Mouse (Mus musculus) Muller cell, postnatal 12 days (primary cell): ENCODE measurements around the gene Agap1.
A peak's percentile ranks its signal among the peaks of the same experiment; 100 is the strongest.
"Not testable (repeated sequence)": the region's sequence is repeated elsewhere in the genome, so short reads cannot be mapped to it uniquely, and the experiment has no call there.

ENCODE experiments used
- DNase-seq: peaks from one replicate; pipeline ENCODE4 v3.0.0-alpha.2; 2015; ENCODE audit errors: inconsistent ontology term

Agap1 gene

DNA sequence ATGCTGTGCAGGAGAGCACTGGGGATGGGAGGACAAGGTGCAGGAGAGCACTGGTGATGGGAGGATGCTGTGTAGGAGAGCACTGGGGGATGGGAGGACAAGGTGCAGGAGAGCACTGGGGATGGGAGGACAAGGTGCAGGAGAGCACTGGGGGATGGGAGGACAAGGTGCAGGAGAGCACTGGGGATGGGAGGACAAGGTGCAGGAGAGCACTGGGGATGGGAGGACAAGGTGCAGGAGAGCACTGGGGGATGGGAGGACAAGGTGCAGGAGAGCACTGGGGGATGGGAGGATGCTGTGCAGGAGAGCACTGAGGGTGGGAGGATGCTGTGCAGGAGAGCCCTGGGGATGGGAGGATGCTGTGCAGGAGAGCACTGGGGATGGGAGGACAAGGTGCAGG lies 47.3 kb downstream of the Agap1 start:
- DNase-seq: not testable (repeated sequence)

DNA sequence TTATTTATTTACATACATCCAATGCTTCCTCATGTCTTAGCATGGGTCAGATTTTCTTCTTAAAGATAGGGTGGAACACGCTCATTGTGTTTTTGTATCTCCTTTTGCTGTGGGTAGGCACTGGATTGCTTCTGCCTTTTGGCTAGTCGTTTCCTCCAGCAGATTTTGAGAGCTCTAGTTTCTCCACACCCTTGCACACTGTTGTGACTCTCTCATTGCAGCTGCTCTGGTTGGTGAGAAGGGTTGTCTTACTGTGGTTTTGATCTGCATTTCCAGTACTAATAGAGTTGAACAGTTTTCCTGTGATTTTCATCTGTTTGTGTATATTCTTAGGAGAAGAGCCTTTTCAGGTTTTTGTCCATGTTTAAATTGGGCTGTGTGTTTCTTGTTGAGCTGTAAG lies 54.6 kb downstream of the Agap1 start:
- DNase-seq: no peak

DNA sequence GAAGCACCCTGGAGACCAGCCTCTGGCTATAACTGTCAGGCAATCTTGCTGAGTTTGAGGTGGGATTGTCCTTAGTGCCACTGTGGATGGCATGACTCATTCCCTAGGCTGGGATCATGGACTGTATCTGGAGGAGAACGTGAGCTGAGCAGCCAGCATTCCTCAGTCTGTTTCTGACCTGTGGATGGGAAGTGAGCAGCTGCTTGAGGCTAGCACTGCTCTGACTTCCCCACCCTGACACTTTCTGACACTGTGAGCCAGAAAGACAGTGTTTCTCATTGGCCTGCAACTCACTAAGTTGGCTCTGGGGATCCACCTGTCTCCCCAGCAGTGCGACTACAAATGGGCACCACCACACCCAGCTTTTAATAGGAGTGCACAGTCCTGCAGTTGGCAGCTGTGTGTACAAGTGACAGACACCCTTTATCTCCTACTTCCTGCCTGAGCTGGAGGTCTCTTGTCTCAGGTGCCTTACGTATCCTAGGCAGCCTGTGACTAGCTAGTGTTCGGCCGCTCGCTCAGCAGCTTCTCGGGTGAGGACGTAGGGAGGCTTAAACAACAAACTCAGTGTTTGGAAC lies 55.2 kb downstream of the Agap1 start:
- peak; percentile 36 for DNase-seq

DNA sequence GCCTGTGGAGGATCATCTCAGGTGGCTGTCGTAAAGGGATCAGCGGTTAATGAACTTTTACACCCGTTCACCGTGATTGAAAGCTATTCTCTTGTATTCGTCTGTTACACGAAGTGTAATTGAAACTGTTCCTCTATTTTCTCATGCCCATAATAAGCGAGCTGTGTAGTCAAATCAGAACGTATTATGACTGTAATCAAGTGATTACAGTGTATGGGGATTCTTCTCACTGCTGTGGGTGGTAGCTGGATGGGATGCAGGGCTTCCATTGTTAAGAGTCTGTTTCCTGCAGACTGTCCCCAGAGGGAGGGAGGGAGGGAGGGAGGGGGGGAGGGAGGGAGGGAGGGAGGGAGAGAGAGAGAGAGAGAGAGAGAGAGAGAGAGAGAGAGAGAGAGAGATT lies 56.1 kb downstream of the Agap1 start:
- no peak for DNase-seq

DNA sequence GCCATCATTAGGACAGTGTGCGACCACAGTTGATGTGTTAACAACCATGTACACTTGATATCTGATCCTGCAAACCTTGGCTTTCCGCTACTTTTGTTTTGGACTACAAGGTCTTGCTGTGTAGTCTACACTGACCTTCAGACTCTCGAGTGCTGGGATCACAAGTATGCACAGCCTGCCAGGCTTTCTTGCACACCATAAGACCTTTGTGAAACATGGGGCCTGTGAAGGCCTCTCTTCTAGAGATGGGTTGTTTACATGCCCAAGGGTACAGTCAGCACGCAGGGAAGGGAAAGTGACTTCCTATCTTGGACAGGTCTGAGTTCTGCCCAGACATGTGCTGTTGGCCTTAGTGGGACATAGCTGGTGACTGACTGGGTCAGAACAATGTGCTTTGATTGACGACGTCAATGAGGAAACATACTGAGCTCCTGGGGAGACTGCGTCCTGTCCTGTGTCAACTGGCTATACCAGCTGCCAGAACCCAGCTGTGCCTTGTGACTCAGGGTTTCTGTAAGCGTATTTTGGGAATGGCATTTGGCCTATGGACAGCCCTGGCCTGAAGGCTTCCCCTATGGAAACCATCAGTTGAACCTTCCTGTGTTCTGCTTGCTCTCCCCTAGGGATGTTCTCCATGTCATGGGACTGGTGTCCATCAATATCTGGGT lies 59.1 kb downstream of the Agap1 start:
- DNase-seq: peak; percentile 25

DNA sequence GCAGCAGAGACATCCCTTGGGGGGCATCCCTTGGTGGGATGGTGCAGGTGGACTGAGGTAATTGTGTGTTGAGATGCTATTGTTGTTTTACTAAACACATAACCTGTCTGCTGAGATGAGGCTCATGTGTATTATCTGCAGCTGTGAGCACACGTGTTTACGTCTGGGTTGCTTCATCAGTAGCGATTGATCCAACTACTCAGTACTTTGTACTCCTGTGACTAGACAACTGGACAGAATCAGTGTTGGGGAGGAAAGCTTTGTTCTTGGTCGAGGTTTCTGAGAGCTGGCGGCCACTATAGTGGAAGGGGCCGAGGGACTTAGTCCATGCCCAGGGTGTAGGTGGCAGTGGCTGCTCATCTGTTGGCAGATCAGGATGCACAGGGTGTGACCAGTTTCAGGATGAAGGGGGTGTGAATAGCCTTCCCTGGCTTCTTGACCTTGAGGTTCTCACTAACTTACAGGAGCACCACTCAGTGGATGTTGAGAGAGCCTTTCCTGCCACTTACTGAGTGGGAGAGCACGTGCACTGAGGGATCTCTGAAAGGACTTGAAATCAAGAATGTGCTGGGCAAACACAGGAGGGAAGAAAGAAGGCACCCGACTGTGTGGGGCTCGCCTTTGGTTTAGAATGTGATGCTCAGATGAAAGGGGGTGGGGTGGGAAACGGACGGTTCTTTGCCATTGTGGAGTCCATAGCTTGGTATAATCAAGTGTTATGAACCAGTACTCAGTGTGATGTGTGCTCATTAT lies 61.4 kb downstream of the Agap1 start:
- DNase-seq: no peak

DNA sequence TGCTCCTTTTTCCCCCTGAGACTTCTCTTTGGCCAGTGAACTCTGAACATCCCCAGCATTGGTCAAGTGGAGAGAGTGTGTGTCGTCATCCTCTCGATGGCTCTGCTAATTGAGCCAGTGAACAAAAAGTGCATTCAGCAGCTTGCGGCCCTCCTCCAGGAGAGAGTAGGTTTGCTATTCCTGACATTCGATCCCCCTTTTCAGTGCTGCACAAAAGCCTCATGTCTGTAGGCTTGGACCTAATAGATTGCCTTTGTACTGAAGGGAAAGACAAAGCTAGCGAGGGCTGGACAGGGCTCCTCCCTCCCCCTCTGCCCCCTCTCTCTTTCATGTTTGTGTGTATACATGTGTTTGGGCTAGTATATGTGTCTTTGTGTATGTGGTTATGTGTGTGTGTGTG lies 63.2 kb downstream of the Agap1 start:
- DNase-seq: peak; percentile 64

DNA sequence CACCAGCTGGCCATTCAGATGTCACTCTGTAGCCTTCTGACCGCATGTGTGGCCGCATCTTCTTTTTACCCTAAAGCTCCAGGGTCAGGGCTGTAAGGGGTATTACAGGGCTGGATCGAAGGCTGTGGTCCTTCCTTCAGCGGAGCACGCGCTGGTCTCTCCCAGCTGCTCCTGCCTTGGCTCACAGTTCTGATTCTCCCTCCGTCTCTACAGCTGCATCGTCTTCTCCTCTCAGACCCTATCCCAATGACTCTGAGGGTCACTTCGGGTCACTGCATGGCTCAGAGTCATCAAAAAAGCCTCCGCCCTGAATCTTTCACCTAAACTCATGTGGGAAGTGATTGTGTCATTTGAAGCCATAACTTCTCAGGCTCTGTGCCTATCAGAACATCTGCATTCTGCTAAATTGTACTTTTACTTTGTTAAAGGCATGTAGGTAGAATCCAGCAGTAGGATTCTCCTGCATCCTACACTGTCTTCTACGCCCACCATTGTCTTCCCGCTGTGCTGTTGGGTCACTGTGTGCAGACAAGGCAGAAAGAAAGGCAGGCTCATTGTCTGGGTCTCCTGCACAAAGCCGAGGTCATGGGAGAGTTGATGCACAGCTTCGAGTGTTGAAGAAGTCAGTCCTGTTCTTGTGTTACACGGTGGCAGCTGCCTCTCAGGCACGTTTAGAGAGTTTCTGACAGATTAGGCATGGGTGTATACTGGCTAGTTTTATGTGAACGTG lies 65.5 kb downstream of the Agap1 start:
- no peak for DNase-seq

DNA sequence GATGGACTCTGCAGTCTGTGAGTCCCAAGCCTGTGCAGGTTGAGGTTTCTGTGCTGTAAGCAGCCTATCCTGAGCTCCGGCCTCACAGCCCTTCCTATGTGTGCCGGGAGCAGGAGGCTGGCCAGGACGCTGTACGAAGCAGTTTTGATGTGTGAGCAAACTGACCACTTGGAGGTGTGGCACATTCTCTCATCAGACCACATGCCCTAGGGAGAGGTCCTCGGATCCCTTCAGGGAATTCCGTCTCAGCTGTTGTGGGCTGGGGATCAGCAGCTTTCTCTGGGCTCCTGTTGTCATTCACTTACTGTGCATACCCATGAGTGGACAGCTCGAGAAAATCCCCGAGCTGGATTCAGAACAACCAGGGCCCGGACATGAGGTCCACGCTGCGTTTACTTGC lies 66.8 kb downstream of the Agap1 start:
- DNase-seq: no peak

DNA sequence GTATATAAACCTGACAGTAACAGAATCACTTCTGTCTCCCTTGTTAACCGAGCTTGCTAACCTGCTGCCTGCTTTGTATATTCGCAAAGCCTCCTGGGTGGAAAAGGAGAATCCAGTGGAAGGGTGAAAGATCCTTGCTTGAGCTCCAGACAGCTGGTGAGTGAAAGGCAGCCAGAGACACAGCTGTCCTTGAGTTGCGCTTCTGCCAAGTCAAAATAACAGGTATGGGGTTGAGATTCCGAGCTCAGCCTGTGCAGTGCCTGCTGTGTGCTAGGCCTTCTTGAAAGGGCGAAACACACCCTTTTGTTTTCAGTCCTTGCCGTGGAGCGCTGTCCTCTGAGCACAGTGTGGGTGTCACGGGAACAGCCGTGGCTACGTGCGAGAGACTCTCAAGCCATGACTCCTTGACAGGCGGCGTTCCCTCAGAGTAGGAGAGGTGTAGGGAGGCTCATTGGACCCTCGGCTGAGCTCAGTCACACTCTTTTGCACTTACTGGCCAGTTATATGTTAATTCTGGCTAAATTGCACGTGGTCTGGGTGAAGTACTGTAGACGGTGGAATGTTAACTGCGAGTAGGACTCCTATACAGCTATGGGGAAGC lies 67.4 kb downstream of the Agap1 start:
- DNase-seq: no peak

DNA sequence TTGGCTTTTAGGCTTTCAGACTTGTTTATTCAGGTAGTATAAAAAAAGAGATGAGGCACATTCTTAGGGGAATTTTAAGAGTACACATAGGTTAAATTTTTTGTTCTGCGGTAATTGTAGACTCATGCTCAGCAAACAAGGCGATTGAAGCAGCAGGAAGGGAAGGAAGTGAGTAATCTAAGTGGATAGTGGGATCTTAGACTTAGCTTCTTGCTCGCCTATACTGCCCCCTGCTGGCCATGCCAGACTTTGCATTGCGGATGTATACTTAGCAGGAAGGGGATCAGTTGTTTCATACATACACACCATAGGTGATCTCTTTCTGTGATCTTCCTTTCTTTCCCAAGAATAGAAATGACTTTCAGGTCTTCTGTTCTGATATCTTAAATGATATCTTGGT lies 69.8 kb downstream of the Agap1 start:
- DNase-seq: peak; percentile 75

DNA sequence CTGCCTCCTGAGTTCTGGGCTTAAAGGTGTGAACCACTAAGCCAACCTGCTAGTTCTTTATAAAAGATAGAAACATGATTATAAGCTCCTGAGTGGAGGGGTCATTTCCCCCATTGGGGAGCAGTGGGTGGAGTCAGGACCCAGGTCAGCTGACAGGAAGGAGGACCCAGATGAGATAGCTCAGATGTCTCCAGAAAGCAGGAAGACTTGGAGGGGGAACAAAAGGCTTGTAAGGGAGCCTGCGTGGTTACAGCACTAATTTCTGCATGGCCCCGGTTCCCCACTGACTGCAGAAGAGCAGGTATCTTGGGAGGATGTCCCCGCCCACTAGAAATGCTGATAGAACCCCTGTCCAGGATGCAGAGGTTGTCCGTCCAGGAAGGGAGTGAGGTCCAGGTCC lies 70.4 kb downstream of the Agap1 start:
- DNase-seq: no peak

DNA sequence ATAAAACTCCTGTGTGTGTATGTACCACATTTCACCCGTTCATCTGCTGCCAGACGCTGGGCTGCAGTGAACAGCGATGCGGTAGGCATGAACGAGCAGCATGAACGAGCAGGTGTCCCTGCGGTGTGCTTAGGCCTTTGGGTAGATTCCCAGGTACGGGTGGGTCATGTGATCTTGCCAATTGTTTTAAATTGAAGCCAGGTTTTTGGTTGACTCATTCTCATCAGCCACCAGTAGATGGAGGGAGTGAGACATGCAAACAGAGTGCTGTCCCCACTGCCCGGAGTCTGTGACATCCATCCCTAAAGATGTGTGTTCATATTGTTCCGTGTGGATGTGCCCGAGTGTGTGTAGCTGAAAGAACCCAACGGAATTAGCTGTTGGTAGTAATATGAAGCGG lies 71.2 kb downstream of the Agap1 start:
- peak; percentile 48 for DNase-seq

DNA sequence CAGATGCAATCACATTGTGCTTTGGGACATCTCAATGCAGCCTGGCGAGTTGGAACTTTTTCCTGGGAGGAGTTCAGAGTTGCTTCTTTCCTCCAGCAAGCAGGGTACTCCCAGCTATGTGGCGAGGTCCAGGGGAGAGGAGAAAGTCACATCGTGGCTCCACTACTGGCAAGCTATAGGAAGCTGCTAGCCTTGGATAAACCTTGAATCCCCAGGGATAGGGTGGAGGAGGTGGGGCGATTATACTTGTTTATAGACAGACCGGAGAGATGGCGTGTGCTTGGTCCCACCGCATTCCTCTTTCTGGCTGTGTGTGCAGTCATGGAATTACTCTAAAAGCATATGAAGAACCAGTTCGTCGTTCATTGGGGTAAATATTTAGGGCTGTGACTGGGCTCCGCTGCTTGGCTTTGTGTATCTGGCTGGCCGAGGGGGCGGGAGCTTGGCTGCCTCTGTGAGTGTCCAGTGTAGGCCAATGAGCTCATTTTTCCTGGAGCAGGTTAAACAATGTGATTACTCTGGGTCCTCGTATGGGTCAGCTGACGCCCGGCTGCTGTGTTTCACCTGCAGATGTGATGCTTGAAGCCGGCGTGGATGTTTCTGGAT lies 74.2 kb downstream of the Agap1 start:
- DNase-seq: peak; percentile 42

DNA sequence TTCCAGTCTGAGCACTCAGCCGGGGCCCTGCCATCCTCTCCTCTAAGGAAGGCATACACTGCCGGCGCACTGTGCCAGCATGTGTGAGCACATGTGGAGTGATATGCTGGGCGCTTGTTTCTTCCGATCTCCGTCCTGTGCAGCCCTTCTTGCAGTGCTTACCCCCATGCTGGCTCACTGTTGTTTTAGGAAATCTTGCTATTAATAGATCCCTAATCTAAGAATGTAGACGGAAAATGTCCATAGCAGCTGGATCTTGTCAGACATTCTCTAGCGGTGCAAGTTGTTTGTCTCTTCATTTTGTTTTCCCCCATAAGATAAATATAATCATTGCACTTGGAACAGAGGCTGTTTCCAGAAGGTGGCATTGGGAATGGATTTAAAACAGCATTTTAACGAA lies 79.1 kb downstream of the Agap1 start:
- no peak for DNase-seq

DNA sequence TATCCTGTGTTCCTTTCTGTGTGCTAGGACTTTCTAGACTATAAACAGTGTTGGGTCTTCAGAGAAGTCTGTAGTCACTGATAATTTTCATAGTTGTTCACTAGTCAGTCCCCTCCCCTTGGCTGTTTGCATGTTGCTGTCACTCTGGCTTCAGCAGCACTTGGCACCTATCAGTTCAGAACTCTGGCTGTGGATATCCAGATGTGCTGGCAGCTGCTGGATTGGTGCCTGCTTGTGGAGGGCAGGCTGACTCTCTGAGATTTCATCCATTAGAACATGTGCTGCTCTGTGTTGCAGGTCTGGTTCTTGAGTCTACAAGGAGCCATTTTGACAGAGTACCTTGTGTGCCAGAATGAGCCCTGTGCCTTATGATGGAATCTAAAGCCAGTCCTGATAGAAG lies 80.6 kb downstream of the Agap1 start:
- DNase-seq: no peak

DNA sequence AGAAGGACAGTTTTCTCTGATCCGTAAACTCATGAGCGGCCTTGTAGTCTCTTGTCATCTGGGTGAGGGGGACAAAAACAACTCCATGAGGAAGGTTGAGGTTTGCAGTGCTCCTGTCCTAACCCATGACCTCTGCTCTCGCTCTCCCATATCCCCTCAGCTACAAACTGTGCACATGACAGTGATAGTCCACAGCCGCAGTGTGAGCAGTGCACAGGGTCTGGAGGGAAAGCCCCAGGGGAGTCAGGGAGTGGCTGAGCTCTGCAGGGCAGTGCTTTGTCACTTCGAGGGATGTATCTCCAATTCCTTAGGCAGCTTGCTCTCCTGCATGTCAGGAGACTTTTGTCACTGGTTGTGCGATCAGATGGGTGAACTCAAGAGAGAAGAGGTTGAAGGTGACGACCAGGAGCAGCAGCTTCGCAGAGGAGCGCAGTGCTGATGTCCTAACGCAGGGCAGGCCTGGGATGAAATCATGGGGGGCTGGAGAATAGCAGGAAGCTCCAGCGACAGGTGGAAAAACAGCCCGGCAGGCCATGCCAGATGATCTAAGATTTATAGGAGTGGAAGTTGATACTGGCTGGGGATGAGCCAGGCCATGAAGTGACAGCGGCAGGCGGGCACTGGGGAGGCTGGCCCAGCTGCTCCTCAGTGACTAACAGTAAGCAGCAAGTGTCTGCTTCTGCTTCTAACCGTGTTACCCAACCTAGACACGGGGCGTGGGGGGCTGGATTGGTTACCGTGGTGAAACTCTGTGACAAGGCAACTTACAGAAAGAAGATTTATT lies 83.7 kb downstream of the Agap1 start:
- DNase-seq: no peak

DNA sequence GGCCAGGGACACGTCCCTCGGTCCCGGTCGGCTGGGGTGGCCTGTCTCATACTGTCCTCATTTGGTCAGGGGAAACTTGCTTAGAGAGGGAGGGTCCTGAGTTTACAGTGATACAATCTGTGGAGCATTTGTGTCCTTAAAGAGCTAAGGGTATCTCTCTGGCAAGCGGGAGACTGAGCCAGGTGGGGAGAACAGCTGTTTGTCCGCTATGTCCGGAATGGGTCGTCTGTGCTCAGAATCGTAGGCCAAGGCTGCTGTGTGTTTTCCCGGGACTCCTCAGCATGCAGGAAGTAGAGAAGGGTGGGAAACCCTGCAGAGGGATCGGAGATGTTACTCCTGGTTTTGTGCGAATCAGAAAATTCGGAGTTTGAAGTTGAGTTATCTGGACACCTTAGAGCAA lies 84.5 kb downstream of the Agap1 start:
- DNase-seq: no peak

DNA sequence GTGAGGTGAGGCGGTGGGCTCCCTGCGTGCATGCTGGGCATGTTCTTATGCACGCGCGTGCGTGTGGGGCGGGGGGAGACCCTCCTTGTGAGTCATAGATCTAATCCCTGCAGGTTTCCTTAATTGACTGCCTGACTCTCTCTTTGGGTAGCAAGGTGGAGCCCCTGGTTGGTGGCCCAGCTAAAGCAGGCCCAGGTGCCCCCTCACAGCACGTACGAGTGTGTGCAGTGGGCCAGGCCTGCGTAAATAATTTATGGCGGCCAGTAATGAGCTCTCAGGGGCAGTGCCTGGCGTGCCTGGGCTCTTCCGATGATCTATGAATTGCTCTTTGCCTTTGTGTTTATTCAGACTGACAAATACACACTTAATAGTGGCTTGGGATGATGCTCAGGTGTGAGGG lies 86.5 kb downstream of the Agap1 start:
- no peak for DNase-seq

DNA sequence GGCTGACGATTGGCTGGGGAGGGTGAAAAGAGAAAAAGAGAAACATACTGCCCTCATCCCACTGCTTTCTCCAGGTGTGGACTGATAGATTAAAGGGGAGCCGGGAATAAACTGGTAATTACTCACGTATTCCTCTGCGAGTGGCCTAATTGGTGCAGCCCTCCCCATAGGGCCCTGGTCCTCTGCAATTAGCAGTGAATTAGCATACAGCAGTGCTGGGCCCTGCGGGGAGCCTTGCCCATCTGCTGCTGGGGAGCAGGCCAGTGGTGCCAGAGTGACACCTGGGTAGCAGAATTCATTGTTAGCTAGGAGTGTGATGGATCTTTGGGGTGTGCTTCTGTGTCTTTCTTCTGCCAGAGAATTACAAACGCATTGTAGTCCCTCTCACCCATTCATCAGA lies 87.9 kb downstream of the Agap1 start:
- DNase-seq: no peak

DNA sequence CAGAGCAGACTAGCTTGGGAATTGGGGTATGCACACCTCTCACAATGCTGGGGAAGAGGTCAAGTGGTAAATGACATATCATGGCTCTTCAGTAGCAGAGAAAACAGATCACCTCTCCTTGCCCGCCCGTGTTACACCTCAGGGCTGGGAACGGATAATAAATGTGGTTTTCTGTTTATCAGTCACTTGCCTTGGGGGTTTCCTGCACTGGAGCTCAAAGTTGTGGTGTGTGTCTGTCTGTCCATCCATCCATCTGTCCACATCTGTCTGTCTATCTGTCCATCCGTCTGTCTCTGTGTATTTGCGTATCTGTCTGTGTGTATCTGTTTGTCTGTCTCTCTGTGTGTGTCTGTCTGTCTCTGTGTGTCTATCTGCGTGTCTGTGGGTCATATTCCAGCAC lies 88.7 kb downstream of the Agap1 start:
- no peak for DNase-seq
